Mouse (Mus musculus): ENCODE data around the gene Npm3. TPM values are rescaled to one million over a fixed set of nuclear protein-coding genes. Genes with fewer than 3 reads are reported as not detected.

Gene Npm3
- total RNA-seq, 1 experiment from 2014 or later: 24.8 TPM

- ATAC-seq (ENCODE audit: extremely low read depth, insufficient number of reproducible peaks, low FRiP score, poor library complexity, severe bottlenecking): no peak
Measured at GRCm38 (mm10) chr19:45737846-45738484, 11.4 kb downstream of the Npm3 start.

DNA sequence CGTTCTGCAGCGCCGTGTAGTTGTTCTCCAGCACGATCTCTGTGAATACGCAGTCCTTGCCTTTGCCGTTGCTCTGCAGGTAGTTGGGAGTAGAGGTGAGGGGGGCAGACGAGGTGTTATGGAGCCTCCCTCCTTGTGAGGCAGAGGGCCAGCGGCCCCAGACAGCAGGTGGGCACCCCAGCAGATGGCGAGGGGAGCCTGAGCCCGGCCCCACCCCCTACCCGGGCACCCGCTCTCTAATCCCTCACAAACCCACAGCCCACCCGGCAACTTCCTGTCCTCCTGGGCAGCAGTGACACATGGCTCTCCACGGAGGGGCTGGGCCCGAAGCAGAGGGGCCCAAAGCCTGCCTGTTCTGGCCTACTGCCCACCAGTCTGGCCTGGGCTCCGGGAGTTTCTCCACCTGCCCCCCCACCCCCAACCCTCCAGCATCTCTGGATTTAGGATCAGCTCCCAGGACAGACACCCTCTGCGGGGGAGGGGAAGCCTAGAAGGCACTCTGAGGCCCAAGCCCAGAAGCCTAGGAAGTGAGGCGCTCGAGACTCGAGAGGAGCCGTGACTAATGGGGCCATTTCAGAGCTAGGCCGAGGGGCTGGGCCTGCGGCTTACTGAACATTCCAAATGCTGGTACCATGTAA, 12.1 kb downstream of the Npm3 start:
- ATAC-seq (ENCODE audit: extremely low read depth, insufficient number of reproducible peaks, low FRiP score, poor library complexity, severe bottlenecking): no peak

DNA sequence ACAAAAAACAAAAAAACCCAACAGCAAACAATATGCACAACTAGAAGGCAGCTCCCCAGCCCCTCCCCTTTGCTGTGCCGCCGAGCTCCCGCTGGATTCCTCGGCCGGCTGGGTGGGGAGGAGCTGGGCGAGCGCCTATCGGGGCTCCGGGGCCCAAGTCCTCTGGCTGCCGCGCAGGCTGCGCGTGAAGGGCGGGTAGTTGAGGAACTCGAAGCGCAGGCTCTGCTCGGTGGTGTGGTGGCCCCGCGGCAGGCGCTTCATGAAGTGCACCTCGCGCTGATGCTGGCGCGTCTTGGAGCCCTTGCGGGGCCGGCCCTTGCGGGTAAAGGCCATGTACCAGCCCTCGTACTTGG, 12.6 kb downstream of the Npm3 start:
- no peak for ATAC-seq (ENCODE audit: extremely low read depth, insufficient number of reproducible peaks, low FRiP score, poor library complexity, severe bottlenecking)

DNA sequence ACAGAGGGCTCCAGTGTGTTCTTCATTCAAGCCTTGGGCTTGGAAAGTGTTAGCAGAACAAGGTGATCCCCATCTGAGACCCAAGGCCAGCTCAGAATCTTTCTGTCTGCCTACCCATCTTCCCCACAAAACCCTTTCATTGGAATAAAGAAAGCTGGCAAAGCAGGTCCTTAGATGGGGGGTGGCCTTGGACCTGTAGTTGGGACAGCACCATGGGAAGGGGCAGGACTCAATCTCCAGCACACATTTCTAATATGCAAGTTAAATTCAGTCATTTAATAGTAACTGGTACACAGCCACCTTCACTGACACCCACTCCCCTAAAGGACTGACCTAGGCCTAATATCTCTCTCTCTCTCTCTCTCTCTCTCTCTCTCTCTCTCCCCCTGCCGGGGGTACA, 13.2 kb downstream of the Npm3 start:
- ATAC-seq (ENCODE audit: extremely low read depth, insufficient number of reproducible peaks, low FRiP score, poor library complexity, severe bottlenecking): no peak

DNA sequence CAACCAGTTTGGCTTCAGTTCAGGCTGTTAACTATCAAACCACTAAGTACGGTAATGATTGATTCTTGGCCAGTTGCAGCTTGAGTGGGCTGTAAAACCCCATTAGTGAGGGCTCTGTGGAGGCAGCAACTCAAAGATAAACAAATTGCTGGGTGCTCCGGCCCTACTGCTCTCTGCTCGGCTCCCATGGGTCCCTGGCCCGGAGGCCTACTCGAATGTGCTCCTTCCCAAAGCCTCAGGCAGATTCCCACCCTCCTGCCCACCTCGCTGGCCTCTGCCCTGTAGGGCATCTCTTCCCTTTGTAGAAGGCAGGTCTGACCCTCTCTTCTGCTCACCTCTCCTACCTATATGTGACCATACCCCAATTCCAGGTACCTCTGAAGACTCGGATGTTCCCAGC, 14.6 kb downstream of the Npm3 start:
- ATAC-seq (ENCODE audit: extremely low read depth, insufficient number of reproducible peaks, low FRiP score, poor library complexity, severe bottlenecking): no peak

- no peak for ATAC-seq (ENCODE audit: extremely low read depth, insufficient number of reproducible peaks, low FRiP score, poor library complexity, severe bottlenecking)
Measured at GRCm38 (mm10) chr19:45734191-45734590, 15.2 kb downstream of the Npm3 start.

DNA sequence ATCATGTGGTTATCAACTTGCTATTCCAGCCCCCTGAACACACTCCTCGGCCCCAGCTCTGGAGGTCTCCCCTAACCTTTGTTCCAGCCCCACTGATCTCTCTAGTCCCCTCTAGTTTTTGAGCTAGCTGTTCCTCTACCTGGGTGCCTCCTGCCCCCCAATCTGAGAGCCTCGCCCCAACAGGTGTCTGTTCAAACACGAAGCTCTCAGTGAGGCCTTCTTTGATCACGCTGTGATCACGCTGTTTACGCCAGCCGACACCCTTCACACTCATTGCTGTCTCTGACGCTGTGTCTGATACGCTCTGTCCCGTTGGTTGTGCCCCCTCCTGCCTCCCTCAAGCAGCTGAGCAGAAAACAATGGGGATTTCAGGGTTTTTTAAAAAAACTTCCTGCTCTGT, 15.8 kb downstream of the Npm3 start:
- no peak for ATAC-seq (ENCODE audit: extremely low read depth, insufficient number of reproducible peaks, low FRiP score, poor library complexity, severe bottlenecking)

- no peak for ATAC-seq (ENCODE audit: extremely low read depth, insufficient number of reproducible peaks, low FRiP score, poor library complexity, severe bottlenecking)
Measured at GRCm38 (mm10) chr19:45731658-45732057, 17.7 kb downstream of the Npm3 start.

- ATAC-seq (ENCODE audit: extremely low read depth, insufficient number of reproducible peaks, low FRiP score, poor library complexity, severe bottlenecking): no peak
Measured at GRCm38 (mm10) chr19:45730042-45730441, 19.3 kb downstream of the Npm3 start.

DNA sequence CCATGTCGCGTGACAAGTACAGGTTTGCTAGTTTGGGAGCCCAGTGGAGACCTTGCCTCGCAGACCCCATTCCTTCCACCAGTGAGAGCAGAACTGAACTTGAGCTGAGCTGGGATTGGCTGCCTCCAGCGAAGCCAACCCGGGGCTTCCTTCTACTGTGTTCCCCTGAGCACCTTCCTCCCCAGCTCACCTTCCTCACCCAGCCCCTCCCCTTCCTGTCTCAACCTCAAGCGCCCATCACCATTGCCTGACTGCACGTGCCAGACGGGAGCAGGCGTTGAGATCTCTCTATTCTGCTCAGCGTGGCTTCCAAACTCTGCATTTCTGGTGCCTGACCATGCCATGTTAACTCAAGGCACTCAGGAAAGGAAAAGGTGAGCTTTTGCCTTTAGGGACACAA, 22.2 kb downstream of the Npm3 start:
- ATAC-seq (ENCODE audit: extremely low read depth, insufficient number of reproducible peaks, low FRiP score, poor library complexity, severe bottlenecking): no peak

- ATAC-seq (ENCODE audit: extremely low read depth, insufficient number of reproducible peaks, low FRiP score, poor library complexity, severe bottlenecking): no peak
Measured at GRCm38 (mm10) chr19:45725677-45726277, 23.6 kb downstream of the Npm3 start.

- ATAC-seq (ENCODE audit: extremely low read depth, insufficient number of reproducible peaks, low FRiP score, poor library complexity, severe bottlenecking): no peak
Measured at GRCm38 (mm10) chr19:45722188-45722587, 27.2 kb downstream of the Npm3 start.

GRCm38 (mm10) chr19:45718286-45718685, 31.1 kb downstream of the Npm3 start:
- ATAC-seq (ENCODE audit: extremely low read depth, insufficient number of reproducible peaks, low FRiP score, poor library complexity, severe bottlenecking): no peak

- no peak for ATAC-seq (ENCODE audit: extremely low read depth, insufficient number of reproducible peaks, low FRiP score, poor library complexity, severe bottlenecking)
Measured at GRCm38 (mm10) chr19:45717493-45718220, 31.7 kb downstream of the Npm3 start.

GRCm38 (mm10) chr19:45708704-45709103, 40.7 kb downstream of the Npm3 start:
- ATAC-seq (ENCODE audit: extremely low read depth, insufficient number of reproducible peaks, low FRiP score, poor library complexity, severe bottlenecking): no peak

Other genes starting within 250 kb of the Npm3 start
- 8.7 and 8.8 TPM in 2 replicates for gene Poll, start 189.1 kb downstream of the Npm3 start, total RNA-seq (2017)
- 12.2 and 19.3 TPM in 2 replicates for gene Gm17018, start 189.0 kb downstream of the Npm3 start, total RNA-seq (2017)
- gene Fbxw4, start 89.3 kb downstream of the Npm3 start, total RNA-seq (2017): 20.6 and 20.8 TPM in 2 replicates
- gene Fgf8, start 6.7 kb downstream of the Npm3 start, total RNA-seq (2017): not detected in 2 replicates
- gene Mgea5, start 34.2 kb upstream of the Npm3 start, total RNA-seq (2017): 514 and 539 TPM in 2 replicates
- 0.23 and 1.4 TPM in 2 replicates for gene Kcnip2, start 66.5 kb upstream of the Npm3 start, total RNA-seq (2017)
- gene Armh3, start 248.9 kb upstream of the Npm3 start, total RNA-seq (2017): 9.0 and 10.3 TPM in 2 replicates